Mouse (Mus musculus) thymus, postnatal 36 days (tissue): ENCODE results near the gene Tecpr2.
"Not testable (repeated sequence)": the region's sequence is repeated elsewhere in the genome, so short reads cannot be mapped to it uniquely, and the experiment has no call there.

Experiments
- DNase-seq, 2 experiments: peaks; one replicate each; pipeline ENCODE4 v3.0.0; 2022; ENCODE audit warnings: mixed read lengths in 2 of 2

The Tecpr2 gene

DNA sequence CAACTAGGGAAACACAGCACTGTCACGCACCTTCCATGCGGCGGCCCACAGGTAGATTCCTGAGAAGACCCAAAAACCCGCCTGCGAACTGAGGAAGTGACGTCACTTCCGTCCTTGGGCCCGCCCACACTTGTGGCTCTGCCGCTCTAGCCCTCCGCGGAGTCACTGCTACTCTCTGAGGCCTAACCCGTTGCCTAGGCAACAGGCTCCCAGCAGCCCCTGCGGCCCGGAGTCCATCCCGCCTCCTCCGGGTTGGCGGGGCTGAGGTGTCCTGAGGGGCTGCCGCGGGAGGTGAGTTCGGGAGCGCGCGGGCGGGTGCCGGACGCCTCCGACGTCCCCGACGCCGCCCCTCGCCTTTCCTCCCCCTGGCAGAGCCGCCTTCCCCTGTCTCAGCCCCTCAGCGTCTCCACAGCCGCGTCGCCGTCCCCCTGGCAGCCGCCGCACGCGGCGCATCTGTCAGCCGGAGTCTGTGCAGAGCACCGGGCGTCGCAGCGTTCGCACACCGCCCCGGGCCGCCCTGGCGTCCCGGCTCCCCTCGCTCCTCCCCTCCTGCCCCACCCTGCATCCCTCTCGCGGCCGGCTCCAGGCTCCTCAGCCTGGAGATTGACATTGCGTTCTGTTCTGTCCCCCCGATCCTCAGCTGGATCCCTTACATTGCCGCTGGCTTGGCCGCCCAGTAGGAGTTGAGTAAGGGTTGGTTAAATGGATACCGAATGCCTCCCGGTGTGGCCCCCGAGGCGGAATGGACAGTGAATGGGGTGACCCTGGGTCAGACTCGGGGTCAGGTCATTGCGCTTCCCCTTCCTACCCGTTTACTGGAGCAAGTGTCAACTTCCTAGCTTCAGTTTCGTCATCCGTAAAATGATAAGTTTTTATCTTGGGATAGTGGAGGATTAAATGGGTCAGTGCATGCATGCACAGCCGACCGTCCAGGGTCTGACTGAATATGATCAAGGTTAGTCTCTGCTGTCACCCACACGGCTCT, at the start of gene Tecpr2, which contains the start of gene Cinp:
TSS of gene Tecpr2 (plus strand) at position 229 of the 985 bp plus-strand sequence.
TSS of gene Cinp (minus strand) at position 110 of the 985 bp plus-strand sequence.
- peak; percentile 93 to 98 for DNase-seq

DNA sequence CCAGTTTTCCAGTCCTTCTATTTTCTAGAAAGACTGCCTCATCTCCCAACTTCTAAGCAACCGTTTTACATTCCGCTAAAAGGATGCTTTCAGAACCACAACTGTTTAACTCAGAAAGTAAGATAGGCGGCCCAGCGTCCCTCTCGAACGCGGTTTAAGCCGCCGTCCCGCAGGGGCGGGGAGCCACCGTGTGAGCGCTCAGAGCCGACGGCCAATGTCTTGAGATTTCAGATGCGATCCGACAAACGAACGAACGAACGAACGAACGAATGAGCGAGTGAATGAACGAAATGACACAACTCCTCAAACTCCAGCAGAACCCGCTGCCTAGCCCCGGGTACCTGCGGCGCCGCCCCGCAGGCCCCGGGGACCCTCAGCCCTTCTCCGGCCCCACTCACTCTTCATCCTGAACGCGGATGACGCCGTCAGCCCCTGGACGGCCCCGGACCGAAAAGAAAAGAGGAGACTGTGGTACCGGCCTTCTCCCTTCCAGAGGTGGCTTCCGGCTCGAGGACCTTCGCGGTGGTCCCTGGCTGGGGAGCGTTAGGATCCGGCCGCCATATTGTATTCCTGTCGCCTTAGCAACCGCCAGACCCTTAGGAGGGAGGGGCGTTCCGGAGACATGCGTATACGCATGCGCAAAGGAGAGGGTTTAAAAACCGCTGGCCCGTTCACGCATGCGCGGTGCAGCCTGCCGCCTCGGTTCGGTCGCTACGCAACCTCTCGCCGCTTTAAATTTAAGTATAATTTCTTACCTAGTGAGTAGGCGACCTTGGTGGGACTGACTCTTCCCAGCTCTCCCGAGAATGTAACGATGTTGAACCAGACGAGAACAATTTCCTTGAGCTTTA, 48.5 kb upstream of the Tecpr2 start, which contains the start of gene Mok:
TSS of gene Mok (minus strand) at position 592 of the 851 bp plus-strand sequence.
- peak; percentile 95 to 96 for DNase-seq

DNA sequence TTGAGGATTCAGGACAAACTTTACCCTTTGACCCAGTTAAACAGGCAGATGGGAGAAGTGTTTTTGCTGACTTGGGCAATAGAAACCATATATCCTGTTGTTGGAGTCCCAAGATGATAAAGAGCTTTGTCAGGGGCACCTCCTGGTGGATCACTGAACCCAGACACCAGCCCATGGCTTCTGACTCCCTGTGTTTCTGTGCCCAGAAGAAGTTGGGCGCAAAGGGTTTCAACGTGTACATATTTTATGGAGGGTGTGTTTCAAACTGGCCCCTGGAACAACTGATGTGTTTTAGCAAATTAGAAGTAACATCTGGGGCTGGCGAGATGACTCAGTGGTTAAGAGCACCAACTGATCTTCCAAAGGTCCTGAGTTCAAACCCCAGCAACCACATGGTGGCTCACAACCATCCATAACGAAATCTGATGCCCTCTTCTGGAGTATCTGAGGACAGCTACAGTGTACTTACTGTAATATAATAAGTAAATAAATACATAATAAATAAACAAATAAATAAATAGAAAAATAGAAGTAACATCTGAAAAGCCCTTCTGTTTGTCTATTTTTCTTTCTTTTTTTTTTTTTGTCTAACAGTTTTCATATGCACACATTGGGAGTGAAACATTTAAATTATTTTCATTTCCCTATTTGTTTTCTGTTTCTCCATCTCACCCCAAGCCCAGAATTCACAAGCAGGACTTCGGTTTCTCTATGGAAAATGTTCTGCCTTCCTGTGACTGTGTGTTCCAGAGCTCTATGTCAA, 47.2 kb upstream of the Tecpr2 start:
- DNase-seq: no peak

DNA sequence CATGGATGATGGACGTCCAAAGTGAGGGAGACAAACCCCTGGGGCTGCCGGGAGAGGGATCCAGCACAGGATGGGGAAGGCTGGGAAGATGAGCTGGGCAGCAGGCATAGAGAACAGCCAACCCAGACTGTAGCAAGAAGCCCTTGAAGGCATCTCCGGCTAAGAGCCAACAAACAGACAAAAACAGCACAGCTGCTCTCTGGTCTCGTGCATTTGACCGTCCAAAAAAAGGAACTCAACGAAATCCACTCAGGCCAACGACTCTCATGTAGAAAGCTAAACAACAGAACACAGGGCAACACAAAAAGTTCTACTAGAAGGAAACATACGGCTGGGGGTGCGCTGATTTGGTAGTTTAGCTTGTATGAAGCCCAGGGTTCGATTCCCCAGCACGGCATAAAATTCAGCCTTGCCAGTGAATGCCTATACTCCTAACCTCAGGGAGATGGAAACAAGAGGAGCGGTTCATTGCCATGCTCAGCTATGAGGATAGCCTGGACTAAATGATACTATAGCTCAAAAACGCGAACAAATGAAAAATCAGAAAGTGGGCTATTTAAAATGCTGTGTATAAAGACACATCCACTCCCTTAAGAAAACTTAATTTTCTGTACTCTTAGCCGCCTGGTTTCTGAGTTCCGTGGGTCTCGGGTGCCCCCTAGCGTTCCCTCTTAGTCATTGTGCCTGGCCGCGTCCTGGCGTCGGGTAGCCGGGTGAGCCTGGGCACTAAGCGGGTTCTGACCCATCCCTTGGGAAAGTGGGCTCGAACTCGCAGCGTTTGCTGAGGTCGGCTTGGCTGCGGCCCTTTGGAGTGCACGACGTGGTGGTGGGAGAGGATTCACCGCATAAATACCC, 45.6 kb upstream of the Tecpr2 start:
- peak; percentile 73 to 82 for DNase-seq

DNA sequence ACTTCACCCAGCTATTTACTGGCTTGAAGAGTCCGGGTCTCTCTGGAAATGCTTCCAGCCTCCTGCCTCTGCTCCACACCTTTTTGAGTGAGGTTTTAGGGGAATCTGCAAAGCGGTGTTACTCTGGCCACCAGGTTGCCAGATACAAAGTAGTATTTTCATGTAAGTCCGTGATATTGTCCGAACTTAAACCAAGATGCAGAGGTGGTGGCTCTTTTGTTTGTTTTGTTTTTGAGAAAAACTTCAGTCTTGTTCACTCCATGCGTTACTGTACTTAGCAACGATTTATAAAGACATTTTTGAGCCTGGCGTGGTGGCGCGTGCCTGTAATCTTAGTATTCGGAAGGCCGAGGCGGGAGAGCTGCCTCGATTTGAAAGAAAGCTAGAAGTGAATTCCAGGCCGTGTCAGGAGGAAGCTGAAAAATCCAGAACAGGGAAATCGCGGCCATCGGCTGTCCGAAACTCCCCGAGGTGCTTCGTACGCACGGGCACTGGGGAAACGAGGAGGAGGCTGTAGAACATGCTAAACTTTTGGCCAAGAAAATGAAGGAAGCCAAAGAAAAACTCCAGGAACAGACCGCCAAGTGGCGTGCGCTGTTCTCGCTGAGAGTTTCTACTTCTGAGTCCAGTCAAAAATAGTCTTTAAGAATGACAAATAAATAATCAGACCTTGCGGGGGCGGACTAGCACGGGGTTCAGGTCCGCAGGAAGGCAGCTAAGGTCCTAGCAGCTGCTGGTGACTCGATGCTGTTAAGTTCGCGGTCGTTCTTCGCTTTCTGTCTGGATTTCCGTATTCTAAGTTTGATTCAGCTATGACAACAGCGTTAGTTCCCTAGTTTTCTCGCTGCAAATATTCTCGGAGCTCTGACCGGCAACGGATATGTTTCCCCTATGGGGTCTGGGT, 44.6 kb upstream of the Tecpr2 start:
- DNase-seq: no peak

DNA sequence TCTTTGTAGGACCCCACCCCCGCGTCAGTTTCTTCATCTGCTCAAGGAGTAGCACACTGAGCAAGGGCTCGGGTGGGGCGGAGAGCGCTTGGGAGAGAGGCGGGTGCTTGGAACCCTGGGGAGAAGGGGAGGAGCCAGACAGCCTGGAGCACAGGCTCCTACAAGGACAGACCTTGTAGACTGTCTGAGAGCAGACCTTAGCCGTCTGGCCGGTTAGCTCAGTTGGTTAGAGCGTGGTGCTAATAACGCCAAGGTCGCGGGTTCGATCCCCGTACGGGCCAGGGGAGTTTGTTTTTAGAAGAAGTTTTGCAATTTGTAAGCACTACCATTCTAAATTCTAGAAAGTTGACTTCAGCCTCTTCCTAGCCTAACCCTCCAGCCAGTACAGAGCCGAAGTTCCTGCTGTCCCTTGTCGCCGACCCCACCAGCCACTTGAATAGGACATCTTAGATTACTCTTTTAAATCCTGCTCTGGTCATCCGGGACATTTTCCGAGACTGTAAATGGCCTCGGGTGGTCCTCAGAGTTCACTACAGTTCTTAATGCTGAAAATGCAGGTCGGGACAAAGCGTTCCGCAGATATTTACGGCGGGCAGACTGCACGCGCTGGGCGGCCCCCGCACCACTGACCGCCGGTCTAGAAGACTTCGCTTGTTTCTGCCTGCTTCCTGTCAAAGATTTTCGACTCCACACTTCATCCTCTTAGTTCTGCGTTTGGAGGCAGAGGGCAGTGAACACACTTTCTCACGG, 43.8 kb upstream of the Tecpr2 start:
- peak; percentile 54 to 65 for DNase-seq

DNA sequence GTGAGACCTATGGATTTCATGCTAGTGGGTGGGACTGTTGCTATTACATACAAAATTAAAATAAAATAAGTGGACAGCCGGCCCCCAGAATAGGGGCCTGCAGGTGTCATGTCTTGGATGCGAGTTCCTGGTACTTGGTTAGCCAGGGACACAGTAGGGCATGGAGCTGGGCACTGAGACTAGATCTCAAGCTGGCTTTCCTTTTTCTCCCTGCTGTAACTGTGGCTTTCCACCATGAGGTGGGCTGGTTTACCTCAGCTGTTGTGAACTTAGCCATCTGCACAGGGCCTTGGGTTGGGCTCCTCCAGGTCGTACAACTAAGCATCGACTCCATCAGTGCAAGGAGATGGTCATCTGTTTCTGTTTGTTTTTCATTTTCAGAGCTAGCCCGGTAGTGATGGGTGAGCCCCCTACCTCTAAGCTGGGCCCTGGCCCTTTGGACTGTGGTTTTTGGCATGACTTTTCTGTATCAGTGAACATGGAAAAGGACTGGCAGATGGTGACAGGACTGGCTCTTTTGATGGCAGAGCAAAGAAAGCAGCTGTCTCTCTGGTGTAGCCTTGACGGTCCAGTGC, 42.8 kb upstream of the Tecpr2 start:
- DNase-seq: no peak

DNA sequence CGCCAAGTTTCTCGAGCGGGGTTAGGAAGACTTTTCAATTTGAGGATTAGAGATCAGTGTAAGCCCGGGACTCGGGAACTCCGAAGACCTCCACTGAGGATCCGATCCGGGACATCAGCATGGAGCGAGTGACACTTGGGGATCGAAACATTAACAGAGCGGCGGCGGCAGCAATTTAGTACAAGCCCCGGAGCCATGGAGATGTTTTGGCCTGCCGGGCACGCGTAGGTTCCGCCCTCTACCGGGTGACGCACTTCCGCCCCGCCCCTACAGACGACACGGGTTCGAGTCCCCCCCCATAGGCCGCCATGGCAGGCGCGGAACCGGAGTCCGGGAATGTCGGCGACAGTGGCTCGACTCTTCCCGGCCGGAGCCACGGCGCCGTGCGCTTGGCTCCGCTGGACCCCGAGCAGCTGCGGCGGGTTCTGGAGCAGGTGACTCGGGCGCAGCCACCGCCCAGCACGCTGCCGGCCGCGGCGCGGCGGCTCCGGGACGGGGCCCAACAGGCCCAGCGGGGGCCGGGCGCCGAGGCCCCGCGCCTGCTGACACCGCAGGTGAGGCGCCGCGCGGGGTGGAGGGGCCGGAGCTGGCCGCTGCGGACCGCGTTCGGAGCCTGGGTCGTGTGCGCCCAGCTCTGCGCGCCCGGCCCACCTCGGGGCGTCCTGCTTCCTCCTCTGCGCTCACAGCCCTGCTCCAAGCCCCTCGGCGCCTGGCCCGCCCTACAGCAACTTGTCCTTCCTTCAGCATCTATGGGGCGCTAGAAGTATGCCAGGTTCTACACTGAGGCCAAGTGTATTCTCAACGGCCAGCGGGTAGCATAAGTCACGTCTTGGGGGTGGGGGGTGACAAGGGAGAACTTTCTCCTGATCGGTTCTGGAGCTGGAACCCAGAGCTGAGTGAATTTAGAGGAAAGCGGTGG, 38.8 kb upstream of the Tecpr2 start, which contains the start of gene Zfp839:
TSS of gene Zfp839 (plus strand) at position 244 of the 919 bp plus-strand sequence.
- DNase-seq: peak; percentile 73 to 77

DNA sequence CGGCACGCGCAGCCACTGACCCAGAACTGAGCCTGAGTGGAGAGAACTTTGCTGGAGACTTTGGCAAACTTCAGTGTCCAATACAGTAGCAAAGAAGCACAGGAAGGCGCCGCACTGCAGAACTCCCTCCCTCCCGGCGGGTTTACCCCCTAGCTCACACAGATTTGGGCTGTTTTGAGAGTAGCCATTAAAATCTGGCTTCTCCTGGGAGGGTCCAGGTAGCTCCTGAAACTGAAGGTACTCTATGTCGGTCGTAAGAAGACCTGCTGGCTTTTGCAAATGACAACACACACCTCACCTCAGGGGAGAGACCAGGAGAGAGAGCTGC, 38.2 kb upstream of the Tecpr2 start:
- no peak for DNase-seq

DNA sequence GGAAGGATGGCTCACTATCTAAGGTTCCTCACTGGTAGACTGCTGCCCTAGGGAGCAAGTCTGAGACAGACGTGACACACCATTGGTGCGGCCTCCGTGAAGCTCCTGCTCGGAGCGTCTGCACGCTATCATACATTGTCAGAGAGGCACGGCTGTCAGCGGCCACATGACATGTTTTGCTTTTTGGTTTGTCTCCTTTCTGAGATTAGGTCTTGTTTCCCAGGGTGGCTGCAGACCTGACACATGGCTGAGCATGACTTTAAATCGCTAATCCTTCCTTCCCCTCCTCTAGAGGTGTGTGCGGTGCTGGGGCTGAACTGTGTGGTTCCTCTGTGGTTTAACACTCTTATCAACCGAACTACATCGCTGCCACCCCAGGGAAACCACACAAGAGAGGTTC, 37.6 kb upstream of the Tecpr2 start:
- no peak for DNase-seq

DNA sequence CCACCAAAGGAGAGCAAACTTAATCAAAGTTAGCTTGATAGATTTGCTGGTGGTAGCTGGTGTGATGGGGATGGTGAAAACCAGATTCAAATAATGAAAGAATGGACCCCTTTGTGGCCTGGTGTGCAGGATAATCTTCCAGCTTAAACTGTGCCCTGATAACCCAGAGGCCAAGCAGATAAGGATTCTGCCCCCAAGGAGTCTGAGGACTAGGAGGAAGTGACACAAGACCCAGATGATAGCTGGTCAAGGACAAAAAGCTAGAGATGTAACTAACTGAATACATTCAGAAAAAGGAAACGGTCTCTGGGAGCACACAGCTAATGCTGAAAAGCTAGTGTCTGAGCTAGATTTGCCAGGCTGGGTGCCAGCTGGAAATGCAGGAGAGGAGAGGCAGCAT, 37.1 kb upstream of the Tecpr2 start:
- DNase-seq: no peak

DNA sequence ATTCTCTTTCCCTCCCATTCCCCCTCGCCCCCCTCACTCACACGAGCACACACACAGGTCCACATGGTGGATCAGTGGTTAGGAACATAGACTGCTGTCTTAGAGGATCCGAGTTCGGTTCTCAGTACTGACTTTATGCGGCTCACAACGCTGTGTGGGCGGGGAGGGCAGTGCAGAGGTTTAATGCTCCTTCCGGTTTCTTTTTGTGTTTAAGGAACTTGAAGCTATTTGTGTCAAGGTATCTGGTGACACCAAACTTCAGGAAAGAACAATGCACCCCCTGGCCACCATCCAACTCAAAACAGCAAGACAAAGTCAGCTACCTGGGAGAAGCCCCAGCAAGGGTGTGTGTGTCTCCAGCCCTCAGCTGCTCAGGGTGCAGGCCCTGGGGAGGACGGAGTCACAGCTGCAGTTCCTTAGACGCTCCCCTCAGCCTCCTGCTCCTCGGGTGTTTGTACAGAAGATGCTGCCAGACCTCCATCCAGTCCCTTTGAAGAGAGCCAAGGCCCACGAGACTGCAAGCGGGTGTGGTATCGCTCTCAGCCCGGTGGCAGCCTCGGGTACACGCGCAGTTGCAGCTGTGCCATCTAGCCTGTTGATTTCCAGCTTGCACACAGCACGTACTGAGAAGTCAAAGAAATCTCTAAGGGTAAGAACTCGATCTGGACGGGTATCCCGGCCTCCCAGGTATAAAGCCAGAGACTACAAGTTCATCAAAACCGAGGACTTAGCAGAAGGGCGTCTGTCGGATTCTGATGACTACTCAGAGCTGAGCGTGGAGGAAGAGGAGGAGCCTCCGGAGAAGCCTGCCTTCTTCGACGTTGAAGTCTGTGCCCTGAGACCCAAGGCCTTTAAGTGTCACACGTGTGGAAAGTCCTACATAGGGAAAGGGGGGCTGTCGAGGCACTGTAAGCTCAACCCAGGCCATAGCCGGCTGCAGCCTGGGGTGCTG, 34.0 kb upstream of the Tecpr2 start:
- DNase-seq: no peak

DNA sequence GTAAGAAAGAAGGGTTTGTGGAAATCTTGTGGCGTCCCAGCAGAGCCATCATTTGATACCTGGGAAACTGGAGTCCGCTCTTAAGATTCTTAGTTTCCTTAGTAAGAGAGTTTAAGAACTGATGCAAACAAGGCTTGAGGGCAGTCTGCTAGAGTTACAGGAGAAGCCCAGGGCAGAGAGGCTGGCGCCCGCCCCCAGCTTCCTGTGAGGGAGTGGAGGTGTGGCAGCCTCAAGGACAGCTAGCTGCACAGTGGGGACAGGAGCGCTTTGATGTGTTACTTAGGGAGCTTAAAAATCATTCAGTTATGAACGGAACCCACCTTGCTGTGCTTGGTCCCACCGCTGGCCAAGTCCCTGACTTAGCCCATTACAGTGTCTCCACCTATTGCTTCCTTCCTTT, 31.9 kb upstream of the Tecpr2 start:
- DNase-seq: peak; percentile 42 to 43

DNA sequence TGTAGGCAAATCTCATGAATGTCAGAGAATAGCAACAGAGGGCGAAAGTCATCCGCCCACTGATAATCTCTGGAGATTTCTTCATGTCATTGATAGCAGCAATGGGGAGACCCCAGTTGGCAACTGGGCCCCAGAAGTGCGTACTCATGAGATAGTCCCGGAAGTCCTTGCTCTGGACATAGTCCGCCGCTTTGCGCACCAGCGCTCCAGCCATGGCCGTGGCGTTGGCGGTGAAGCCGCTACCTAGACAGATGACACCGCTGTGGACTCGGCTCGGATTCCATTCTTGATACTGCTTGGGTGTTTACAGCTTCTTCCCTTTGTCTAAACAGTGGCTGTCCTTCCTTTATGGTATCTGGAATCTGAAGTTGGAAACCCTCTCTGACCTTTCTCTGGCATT, 30.4 kb upstream of the Tecpr2 start:
- DNase-seq: not testable (repeated sequence)

DNA sequence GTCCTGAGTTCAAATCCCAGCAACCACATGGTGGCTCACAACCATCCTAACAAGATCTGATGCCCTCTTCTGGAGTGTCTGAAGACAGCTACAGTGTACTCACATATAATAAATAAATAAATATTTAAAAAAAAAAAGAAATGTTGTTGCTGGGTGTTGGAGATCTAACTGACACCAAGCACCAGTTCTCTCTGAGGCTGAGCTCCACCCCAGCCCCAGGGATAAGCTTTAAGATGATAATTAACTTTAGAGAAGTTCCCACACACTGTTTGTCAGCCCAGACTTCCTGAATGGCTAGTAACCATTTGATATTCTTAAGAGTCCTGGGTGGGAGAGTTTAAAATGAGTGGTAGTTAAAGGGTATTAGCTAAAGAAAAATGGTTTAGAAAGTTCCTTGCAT, 28.8 kb upstream of the Tecpr2 start:
- no peak for DNase-seq

DNA sequence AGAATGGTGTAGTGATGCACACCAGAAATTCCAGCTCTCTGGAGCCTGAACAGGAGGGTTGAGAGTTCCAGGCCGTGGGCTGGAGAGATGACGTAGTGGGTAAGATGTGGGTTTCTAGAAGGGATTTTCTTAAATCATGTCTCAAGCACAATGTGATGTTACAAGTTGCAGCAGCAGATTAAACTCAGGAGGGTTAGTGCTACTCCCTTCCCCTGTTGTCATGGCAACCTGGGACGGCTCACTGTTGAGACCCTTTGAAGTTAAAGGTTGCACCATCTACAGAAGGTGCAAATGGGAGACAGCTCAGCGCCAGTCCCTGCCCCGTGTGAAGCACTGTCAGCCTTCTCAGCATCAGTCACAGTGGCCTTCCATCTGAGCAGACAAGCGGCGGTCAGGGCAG, 27.8 kb upstream of the Tecpr2 start:
- peak; percentile 38 to 56 for DNase-seq

DNA sequence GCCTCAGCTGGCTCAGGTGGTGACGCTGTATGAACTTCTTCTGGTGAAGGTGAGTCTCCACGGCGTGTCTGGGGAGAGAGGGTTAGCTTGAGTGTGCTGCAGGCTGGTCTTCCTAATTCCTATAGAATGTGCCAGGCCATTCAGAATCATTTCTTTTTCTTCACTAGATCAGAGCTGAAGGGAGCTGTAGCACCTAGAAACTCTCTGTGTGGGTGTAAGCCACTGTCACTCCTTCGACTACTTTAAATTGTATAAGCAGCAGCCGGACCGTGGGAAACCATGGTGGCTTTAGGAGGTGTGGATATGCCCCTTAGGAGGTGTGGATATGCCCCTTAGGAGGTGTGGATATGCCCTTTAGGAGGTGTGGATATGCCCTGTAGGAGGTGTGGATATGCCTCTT, 25.1 kb upstream of the Tecpr2 start:
- no peak for DNase-seq
